Mouse (Mus musculus) Muller cell, postnatal 12 days (primary cell): Measurements from ENCODE around the gene Zdhhc22.

Source experiments
- DNase-seq: peaks from one replicate; pipeline ENCODE4 v3.0.0-alpha.2; 2015; ENCODE audit errors: inconsistent ontology term

The Zdhhc22 gene

DNA sequence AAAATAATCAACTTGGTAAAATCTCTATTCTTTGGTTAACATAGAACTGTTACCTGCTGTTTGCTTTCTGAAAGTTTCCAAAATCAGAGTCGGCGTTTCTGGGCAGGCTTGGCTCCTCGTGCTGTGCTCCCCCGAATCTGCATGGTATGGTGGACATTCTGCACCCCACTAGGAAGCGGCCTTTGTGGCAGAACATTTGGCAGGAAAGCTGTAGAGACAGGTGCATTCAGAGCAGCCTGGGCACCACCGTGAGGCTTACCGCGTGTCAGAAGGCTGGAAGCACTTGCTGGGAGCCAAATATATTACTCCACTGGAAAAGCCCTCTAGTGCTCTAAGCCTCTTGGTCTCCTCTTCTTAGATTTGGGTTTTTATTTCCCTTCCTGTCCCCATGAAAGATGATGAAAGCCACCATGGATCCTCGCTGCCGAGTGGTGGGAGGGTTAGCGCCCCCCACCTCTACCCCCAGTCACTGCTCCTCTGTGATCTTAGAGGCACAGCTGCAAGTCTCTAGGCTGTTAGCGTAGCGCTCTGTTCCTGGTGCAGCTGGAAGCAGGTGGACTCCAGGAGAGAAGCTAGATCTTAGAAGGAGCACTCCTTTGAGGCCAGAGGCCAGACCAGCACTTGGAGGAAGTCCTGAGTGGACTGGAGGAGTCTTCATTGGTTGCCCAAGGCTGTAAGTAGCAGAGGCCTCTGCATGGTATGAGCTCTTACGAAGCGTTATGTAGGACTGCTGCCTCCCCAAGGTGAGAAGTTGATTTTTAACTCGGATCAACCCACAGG, 25.8 kb downstream of the Zdhhc22 start:
- no peak for DNase-seq

DNA sequence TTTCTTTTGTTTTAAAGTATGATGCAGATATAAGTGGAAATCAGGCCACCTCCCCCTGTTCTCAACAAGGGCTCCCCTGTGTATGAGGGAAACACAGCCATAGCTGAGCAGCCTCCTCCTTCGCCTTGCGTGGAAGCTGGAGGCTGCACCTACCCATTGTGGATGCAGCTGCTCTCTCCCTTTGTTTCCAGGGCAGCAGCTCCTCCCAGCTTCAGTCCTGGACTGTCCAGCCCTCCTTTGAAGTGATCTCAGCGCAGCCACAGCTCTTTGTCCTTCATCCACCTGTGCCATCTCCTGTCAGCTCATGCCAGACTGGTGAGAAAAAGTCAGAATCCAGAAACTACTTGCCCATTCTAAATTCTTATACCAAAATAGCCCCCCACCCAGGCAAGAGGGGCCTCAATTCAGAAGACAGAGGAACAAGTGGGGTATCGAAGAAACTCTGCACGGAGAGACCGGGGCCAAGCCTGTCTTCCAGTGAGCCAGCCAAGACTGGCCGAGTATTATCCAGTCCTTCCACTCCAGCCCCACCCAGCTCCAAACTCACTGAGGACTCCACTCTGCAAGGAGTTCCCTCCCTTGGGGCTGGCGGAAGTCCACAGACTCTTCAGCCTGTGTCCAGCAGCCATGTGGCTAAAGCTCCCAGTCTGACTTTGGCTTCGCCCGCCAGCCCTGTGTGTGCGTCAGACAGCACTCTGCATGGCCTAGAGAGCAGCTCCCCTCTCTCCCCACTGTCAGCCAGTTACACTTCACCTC, 28.5 kb downstream of the Zdhhc22 start:
- no peak for DNase-seq

DNA sequence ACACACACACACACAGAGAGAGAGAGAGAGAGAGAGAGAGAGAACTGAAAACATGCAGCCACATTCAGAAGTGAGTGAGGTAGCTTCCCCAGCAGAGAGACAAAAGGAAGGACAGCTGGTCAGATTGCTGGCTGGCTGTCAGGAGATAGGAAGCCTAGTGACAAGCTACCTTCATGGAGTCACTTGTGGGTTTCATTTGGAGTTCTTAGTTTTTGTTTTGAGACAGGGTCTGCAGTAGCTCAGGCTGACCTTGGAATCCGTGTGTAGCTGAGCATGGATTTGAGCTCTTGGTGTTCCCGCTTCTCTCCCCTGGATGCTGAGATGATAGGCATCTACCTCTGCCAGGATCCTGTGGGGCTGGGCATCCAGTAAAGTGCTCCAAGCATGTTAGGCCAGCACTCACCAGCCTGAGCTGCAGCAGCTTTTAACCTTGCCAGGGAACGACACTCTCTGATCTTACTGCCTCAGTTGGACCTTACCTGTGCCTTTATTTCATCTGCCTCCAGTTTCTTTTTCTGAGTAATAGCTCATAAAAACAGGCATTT, 29.4 kb downstream of the Zdhhc22 start:
- DNase-seq = no peak

- no peak for DNase-seq
Measured at GRCm38 (mm10) chr12:86960138-86960537, 30.1 kb downstream of the Zdhhc22 start.

GRCm38 (mm10) chr12:86959661-86960060, 30.6 kb downstream of the Zdhhc22 start:
- no peak for DNase-seq

- DNase-seq = no peak
Measured at GRCm38 (mm10) chr12:86958558-86958957, 31.7 kb downstream of the Zdhhc22 start.

DNA sequence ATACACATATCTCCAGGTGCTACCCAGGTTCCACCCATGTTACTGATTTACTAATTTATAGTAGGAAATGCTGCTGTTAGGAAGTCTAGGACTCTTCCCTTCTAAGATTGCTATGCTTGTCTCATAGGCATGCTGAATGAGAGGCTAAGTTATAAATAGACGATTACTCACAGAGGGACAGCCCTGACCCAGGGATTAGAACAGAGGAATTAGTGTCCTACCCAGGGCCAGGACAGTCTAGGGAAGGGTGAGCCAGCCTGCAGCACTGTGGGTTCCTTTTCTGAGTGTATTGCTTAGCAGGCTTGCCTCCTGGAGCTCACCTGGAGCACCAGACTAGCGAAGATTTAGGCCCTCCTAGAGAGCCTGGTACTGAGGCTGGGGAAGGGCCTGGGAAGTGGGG, 34.3 kb downstream of the Zdhhc22 start:
- DNase-seq = peak; percentile 54

- DNase-seq = peak; percentile 36
Measured at GRCm38 (mm10) chr12:86952331-86952850, 37.8 kb downstream of the Zdhhc22 start.

GRCm38 (mm10) chr12:86950961-86951360, 39.3 kb downstream of the Zdhhc22 start:
- DNase-seq = no peak

DNA sequence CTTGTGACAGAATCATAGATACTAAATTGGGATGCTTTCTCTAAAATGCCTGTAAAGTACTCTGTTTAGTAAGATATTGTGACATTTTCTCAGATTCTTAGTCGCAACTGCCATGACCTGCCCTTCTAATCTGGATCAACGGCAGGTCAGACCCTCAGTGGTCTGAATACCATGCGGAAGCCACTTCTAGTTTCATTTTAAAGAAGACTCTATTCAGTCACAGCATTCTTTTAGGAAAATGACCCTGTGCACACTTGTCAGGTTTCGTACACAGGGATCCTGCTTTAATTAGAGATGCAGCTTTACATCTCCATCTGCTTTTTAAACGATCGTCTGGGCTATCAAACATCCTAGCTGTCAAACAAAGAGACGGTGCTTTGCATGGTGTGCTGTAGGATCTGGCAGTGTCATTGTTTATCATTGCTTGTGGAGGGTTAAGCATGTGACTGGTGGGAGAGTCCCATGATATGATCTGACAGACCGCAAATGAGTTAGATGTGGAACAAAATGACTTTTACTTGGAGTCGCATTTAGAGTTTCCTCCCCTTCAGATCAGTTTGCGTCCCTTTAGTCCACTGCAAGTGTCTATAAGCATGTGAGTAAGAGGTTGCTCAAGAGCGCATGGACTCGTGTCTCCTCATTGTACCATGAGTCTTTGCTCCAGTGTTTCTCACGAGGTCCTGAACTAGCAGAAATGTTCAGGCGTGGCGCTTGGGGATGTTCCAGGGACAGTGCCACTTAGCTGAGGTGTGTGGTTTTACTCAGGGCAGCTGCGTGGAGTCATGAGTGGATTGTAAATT, 39.9 kb downstream of the Zdhhc22 start:
- no peak for DNase-seq

GRCm38 (mm10) chr12:86949501-86949900, 40.7 kb downstream of the Zdhhc22 start:
- no peak for DNase-seq

DNA sequence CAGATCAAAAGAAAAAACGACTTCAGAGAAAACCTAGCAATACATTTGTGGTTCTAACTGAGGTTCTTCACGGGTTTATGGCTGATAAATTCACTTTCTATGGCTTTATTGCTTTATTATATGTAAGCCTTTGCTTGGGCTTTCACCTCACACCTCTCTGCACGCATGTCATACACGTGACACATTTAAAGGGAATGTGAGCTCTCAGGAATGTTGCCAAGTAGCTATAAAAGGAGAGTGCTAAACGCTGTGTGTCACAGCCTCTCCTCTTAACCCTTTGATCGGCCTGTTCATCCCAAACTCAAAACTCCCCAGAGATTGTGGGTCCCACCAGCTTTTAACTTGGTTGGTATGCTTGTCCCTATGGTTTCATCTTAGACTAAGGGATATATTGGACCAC, 41.6 kb downstream of the Zdhhc22 start:
- DNase-seq = peak; percentile 69

DNA sequence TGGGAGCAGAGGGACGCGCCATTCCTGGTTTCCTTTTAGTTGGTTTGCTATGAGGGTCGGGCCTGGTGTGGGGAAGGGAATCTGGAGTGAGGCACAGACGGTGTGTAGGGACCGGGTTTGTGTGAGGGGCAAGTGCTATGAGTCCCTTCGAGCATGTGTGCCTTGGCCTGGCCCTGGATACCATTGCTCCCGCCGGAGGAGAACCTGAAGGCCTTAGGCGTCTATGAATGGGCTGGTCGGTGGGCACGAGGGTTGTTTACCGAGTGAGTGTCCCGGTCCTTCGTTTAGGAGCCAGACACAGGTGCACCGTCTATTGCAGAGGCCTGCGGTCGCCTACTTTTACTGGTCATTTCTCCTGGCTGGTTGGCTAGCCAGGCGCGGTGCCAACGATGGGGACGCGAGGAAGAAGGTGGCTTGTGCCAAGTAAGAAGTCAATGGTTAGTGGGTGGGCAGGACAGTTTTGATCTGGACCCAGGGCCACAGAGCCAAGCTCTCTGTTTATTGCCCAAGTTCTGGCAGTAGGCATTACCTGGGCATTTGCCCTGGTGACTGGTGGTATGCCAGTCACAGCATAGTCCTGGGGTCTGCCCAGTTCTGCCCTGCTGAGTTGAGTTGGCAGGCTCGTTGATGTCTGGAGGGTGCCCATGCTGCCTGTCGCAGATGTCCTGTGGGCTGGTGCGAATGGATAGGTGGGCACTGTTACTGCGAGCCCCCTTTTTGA, 42.4 kb downstream of the Zdhhc22 start:
- DNase-seq = no peak

GRCm38 (mm10) chr12:86946862-86947574, 43.2 kb downstream of the Zdhhc22 start, which contains the start of gene Cipc:
Gene Cipc, plus strand, starts transcription at chr12:86947043.
- DNase-seq = peak; percentile 100

GRCm38 (mm10) chr12:86946301-86946781, 43.9 kb downstream of the Zdhhc22 start:
- DNase-seq = peak; percentile 44

DNA sequence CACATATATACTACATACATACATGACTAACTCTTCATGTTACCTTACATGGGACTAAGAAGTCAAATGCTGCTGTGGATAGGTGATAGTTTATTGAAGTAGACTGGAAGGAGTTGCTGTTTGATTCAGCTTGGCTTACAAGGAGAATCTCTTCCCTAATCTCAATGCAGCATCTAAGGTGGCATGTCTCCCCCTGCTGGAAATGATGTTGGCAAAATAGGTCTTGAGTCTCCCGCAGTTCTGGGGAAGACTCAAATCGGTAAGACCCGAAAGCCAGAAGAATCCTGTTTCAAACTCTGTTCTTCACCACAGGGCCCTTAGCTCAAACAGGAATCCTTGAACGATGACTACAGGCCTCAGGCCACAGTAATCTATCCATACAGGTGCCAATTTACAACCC, 45.1 kb downstream of the Zdhhc22 start:
- DNase-seq = peak; percentile 73

GRCm38 (mm10) chr12:86943421-86943820, 46.8 kb downstream of the Zdhhc22 start:
- no peak for DNase-seq

DNA sequence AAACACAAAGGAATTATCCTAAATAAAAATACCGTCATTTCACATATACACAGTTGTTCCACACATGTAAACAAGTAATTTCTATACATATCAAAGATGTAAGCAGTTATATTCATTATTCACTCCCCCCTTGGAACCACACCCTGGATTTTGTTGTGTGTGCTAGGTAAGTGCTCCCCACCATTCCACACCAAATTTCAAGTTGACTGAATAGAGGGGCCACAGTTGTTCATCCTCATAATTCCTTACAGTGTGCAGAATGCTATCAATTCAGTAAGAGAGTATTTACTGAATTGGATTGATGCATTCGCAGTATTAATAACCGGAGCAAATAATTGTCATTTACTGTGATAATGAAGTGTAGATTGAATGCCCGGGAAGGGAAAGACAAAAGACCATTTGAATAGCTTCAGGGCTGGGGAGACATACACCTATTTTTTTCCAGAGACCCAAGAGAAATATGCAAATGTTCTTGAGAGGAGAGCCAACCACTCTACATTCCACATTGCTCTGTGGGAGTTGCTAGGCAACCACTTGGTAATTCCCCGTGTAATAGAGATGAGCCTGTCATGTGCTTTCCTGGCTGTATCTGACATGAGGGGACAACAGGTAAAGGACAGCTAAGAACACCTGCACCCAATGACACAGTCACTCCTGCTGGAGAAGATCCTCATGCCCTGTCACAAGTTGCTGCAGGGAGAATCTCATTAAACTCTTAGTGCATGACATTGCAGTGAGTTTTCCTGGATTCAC, 48.3 kb downstream of the Zdhhc22 start:
- peak; percentile 83 for DNase-seq

GRCm38 (mm10) chr12:86941173-86941572, 49.1 kb downstream of the Zdhhc22 start:
- DNase-seq = peak; percentile 81
